Comparison of ENCODE assay signal across 24 mouse cellular contexts in genomic region chr15:7935571-7936165, GRCm38 (mm10).
DNase-seq lines count a peak whose midpoint lies in the region; ATAC-seq and TF ChIP-seq lines count a peak whose summit lies in the region.
"Had no signal": no experiment of that assay in that cellular context is flagged by ENCODE, and none has a peak within 500 bp of the region (broad histone marks: within the 10 kb centered on the region; RNA-seq: fewer than 3 reads in every experiment).

No protein-coding gene starts in this region.

- no peaks in the 10 kb centered on the region for H3K9me3 ChIP-seq in heart, embryonic 12.5 days (replicated peaks)
- H3K9me3 ChIP-seq in megakaryocyte, embryonic 14.5 days = peaks cover 1% of the 10 kb centered on the region; the same call in 1 of the 2 replicates
- H3K9me3 ChIP-seq in G1E (replicated peaks) = no peaks in the 10 kb centered on the region
- H3K9me3 ChIP-seq: forebrain, embryonic 15.5 days; neural tube, embryonic 12.5 days had no signal

- peaks cover 19% of the 10 kb centered on the region for H3K4me1 ChIP-seq in heart, embryonic 12.5 days (replicated peaks)
- peaks cover 41% of the 10 kb centered on the region for H3K4me1 ChIP-seq in megakaryocyte, embryonic 14.5 days
- peaks cover 5% of the 10 kb centered on the region; the same call in 1 of the 2 replicates for H3K4me1 ChIP-seq in G1E (ENCODE audit: insufficient read depth, low read depth, low read length)
- H3K4me1 ChIP-seq: forebrain, embryonic 15.5 days; neural tube, embryonic 12.5 days had no signal

- H3K27ac ChIP-seq in heart, embryonic 12.5 days (ENCODE audit: poor library complexity, severe bottlenecking) = no peak overlapping the region
- H3K27ac ChIP-seq: forebrain, embryonic 15.5 days; hindbrain, postnatal 0 days; layer of hippocampus, adult 2 months; neural tube, embryonic 12.5 days had no signal

- ATAC-seq in heart, embryonic 12.5 days (ENCODE audit: insufficient number of reproducible peaks, low FRiP score) = 0 out of 2 replicates have a peak, but pooled peaks have one; percentile 48
- no peak for ATAC-seq in megakaryocyte, adult 5-6 weeks (ENCODE audit: poor library complexity, severe bottlenecking)
- peak; percentile 45 for ATAC-seq in G1E (ENCODE audit: extremely low read depth, insufficient number of reproducible peaks, low FRiP score, poor library complexity, severe bottlenecking)
- ATAC-seq in granulocyte monocyte progenitor cell, adult 5-6 weeks (replicated peaks; ENCODE audit: poor library complexity, severe bottlenecking) = no peak
- ATAC-seq: activated CD4-positive, CD25-positive, alpha-beta regulatory T cell, adult 4 months; forebrain, embryonic 15.5 days; hindbrain, postnatal 0 days; intestine, embryonic 16.5 days had no signal

- H3K4me3 ChIP-seq in heart, embryonic 12.5 days = no peak overlapping the region
- H3K4me3 ChIP-seq in megakaryocyte, embryonic 14.5 days (replicated peaks) = peak overlapping the region; percentile 65
- H3K4me3 ChIP-seq in G1E (ENCODE audit: low read depth, low read length) = no peak overlapping the region
- H3K4me3 ChIP-seq: forebrain, embryonic 15.5 days; layer of hippocampus, adult 2 months; neural tube, embryonic 12.5 days had no signal

- TF ChIP-seq CTCF in G1E (IDR thresholded peaks at IDR 0.05; ENCODE audit: low read depth, low read length) = no peak

- 45% methylated on average over 7 of the region's 7 CpGs for WGBS in heart, embryonic 12.5 days

- no peak overlapping the region for H3K9ac ChIP-seq in heart, embryonic 12.5 days
- H3K9ac ChIP-seq: forebrain, embryonic 15.5 days; neural tube, embryonic 12.5 days had no signal

- H3K36me3 ChIP-seq in heart, embryonic 12.5 days = no peaks in the 10 kb centered on the region
- H3K36me3 ChIP-seq in megakaryocyte, embryonic 14.5 days (replicated peaks; ENCODE audit: low read length) = no peaks in the 10 kb centered on the region
- H3K36me3 ChIP-seq in G1E (replicated peaks) = peaks cover 7% of the 10 kb centered on the region
- H3K36me3 ChIP-seq: forebrain, embryonic 15.5 days; neural tube, embryonic 12.5 days had no signal

- no peak overlapping the region for H3K4me2 ChIP-seq in heart, embryonic 12.5 days
- H3K4me2 ChIP-seq: forebrain, embryonic 15.5 days; neural tube, embryonic 12.5 days had no signal

- intact Hi-C loops in heart, postnatal 25 days (cut with DNase I) = no loop called here

- no peaks in the 10 kb centered on the region for H3K27me3 ChIP-seq in heart, embryonic 12.5 days (replicated peaks)
- no peaks in the 10 kb centered on the region for H3K27me3 ChIP-seq in megakaryocyte, embryonic 14.5 days (replicated peaks)
- no peaks in the 10 kb centered on the region for H3K27me3 ChIP-seq in G1E (ENCODE audit: insufficient read depth, low read length)
- H3K27me3 ChIP-seq: forebrain, embryonic 15.5 days; neural tube, embryonic 12.5 days had no signal

- no peak for DNase-seq in heart, postnatal 25 days (ENCODE audit: low spot score)
- DNase-seq in G1E (ENCODE audit: low spot score) = no peak
- peak; percentile 1 for DNase-seq in c-Kit-positive CD71-positive TER-119-positive erythroid progenitor cells, embryonic 14.5 days (ENCODE audit: low spot score)
- no peak for DNase-seq in thymus, postnatal 4 days
- DNase-seq: adrenal gland, postnatal 10 days; cerebellum, adult 9-10 months; gastrocnemius, postnatal 14 days; heart, postnatal 14 days; kidney, adult 9 months; kidney, postnatal 25 days; lung, postnatal 10 days; retina, postnatal 1 day; right cerebral cortex, postnatal 4 days; thymus, postnatal 25 days had no signal

Comparison
In these comparisons a context has a peak if more than half of its experiments do, and no peak if none do; other contexts are left out.
1. ATAC-seq: peak in heart, embryonic 12.5 days (single experiment) and G1E (single experiment); none in megakaryocyte, adult 5-6 weeks (single experiment) and granulocyte monocyte progenitor cell, adult 5-6 weeks (single experiment).